Mouse (Mus musculus) B cell, adult (primary cell): ENCODE results near the gene Ddit4. TPM values are rescaled to one million over a fixed set of nuclear protein-coding genes. Genes with fewer than 3 reads are reported as not detected.

Experiments used
- total RNA-seq: library from RNA; stranded (reverse); gene quantifications from 4 replicates; pipeline ENCODE4 v1.2.4, GENCODE M21; 2023; ENCODE audit not compliant: inconsistent age

Gene Ddit4
- 42.0 to 56.9 TPM (median 47.4 TPM) in 4 replicates for total RNA-seq

DNA sequence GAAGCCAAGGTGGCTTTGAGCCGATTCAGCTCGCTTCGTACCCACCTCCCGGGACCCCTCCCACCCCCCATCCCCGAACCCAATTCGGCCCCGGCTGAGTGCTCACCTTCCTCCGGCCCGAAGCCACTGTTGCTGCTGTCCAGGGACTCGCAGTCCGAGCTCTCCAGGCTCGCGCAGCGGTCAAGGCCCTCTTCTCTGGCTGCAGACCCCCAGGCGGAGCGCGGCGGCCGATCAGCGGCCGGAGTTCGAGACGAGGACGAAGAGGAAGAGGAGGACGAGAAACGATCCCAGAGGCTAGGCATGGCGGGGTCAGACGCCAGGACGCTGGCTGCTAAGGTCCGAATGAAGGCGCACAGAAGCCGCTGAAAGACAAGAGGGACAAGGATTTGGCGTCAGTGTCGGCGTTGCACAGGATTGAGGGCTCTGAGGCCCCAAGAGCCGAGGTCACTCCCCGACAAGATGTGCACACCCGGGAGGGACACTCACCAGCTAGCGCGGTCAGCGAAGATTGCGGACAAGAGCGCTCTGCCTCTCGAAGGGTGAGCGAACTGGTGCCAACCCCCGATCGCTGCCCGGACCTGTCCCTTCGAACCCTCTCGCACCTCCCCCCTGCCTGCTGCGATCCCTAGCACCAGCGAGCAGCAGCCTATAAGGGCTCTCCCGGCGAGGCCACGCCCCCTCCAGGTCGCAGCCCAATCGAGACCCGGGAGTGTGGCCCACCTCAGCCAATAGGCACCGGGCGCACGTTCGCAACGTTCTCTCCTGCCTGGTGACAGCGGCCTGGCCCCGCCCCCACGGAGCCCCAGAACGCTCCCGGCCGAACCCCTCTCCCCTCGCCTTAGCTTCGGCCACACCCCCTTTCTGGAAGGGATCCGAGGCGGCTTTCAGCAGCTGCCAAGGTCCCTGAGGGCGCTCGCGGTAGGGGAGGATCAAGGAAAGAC lies at the start of gene Ddit4:
Gene Ddit4 (minus strand): TSS at position 624 of the 941 bp plus-strand sequence.

Other genes with a start within 250 kb of the Ddit4 start
- gene Micu1, start 249.4 kb downstream of the Ddit4 start, total RNA-seq = 45.0 to 50.3 TPM (median 46.9 TPM) in 4 replicates
- gene Dnajb12, start 72.3 kb downstream of the Ddit4 start, total RNA-seq = 44.2 to 49.8 TPM (median 45.9 TPM) in 4 replicates
- 16.9 to 20.3 TPM (median 17.8 TPM) in 4 replicates for gene Ascc1, start 51.0 kb upstream of the Ddit4 start, total RNA-seq
- 56.0 to 70.3 TPM (median 62.8 TPM) in 4 replicates for gene Anapc16, start 51.3 kb upstream of the Ddit4 start, total RNA-seq
- 1.0 to 1.7 TPM (median 1.3 TPM) in 4 replicates for gene Spock2, start 154.4 kb upstream of the Ddit4 start, total RNA-seq